Mouse (Mus musculus): ENCODE data around the gene Slc25a21. TPM values are rescaled to one million over a fixed set of nuclear protein-coding genes. Genes with fewer than 3 reads are reported as not detected.

Gene Slc25a21
- 0.19 TPM in 1 of 2 replicates, not detected in the other for total RNA-seq (2014; rRNA removed)
- 0.26 and 0.29 TPM in 2 replicates for polyA plus RNA-seq (2015; fragmentation: Nextera tagmentation; extraction: Ambion mirVana)

GRCm38 (mm10) chr12:57197363-57198026, at the start of gene Slc25a21:
TSS of gene Slc25a21 (minus strand) at chr12:57197472.
- H3K27me3 ChIP-seq (ENCODE audit: insufficient read depth, low read length): peaks cover 14% of the 10 kb centered on the region
- WGBS: 68% methylated on average over 10 of the region's 10 CpGs
- no peaks in the 10 kb centered on the region for H3K9me3 ChIP-seq (ENCODE audit: low read length)
- no peak within 1 kb of the TSS for H3K27ac ChIP-seq (ENCODE audit: low read depth, low read length)
- no peaks in the 10 kb centered on the region; the same call in 1 of the 2 replicates for H3K4me1 ChIP-seq (ENCODE audit: insufficient read depth)
- TF ChIP-seq CTCF (IDR thresholded peaks at IDR 0.05; ENCODE audit: low read depth): no peak
- peak within 1 kb of the TSS; percentile 92 for H3K4me2 ChIP-seq (ENCODE audit: low read depth)
- no peaks in the 10 kb centered on the region for H3K36me3 ChIP-seq (ENCODE audit: insufficient read depth)
- ATAC-seq (no peak), DNase-seq (no peak)
- H3K4me3 ChIP-seq (ENCODE audit: low read depth, low read length): peak within 1 kb of the TSS; percentile 46
- peak within 1 kb of the TSS; percentile 37; the same call in 1 of the 2 replicates for H3K9ac ChIP-seq

- DNase-seq (no peak), ATAC-seq (no peak)
- no peaks in the 10 kb centered on the region for H3K27me3 ChIP-seq (ENCODE audit: insufficient read depth, low read length)
- H3K9ac ChIP-seq: no peak overlapping the region
- H3K4me2 ChIP-seq (ENCODE audit: low read depth): no peak overlapping the region
- H3K27ac ChIP-seq (ENCODE audit: low read depth, low read length): no peak overlapping the region
- TF ChIP-seq CTCF (IDR thresholded peaks at IDR 0.05; ENCODE audit: low read depth): no peak
- no peaks in the 10 kb centered on the region for H3K9me3 ChIP-seq (ENCODE audit: low read length)
- peaks cover 11% of the 10 kb centered on the region for H3K36me3 ChIP-seq (ENCODE audit: insufficient read depth)
- no peak overlapping the region for H3K4me3 ChIP-seq (ENCODE audit: low read depth, low read length)
- no peaks in the 10 kb centered on the region for H3K4me1 ChIP-seq (ENCODE audit: insufficient read depth)
- WGBS: 93% methylated on average over 5 of the region's 5 CpGs
Measured at GRCm38 (mm10) chr12:57243671-57244495, 46.6 kb upstream of the Slc25a21 start.

DNA sequence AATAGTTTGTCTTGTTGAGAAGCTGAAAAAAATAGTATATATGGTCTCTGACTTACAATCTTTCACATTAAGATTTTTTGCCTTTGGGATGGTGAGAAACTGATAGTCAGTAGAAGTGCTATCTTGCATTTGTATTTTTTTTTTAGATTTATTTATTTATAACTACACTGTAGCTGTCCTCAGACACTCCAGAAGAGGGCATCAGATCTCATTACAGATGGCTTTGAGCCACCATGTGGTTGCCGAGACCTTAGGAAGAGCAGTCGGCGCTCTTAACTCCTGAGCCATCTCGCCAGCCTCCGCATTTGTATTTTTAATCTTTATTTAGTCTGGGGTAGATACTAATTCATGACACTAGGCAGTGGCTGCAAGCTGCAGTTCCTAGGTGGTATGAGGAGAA, 36.1 kb upstream of the Slc25a21 start:
- no peaks in the 10 kb centered on the region for H3K9me3 ChIP-seq (ENCODE audit: low read length)
- DNase-seq: no peak
- TF ChIP-seq CTCF (IDR thresholded peaks at IDR 0.05; ENCODE audit: low read depth): no peak
- 0 out of 2 replicates have a peak, but pooled peaks cover 3% of the 10 kb centered on the region for H3K4me1 ChIP-seq (ENCODE audit: insufficient read depth)
- H3K9ac ChIP-seq: no peak overlapping the region
- no peak overlapping the region for H3K4me3 ChIP-seq (ENCODE audit: low read depth, low read length)
- no peak overlapping the region for H3K27ac ChIP-seq (ENCODE audit: low read depth, low read length)
- no peak overlapping the region for H3K4me2 ChIP-seq (ENCODE audit: low read depth)
- H3K36me3 ChIP-seq (ENCODE audit: insufficient read depth): no peaks in the 10 kb centered on the region
- H3K27me3 ChIP-seq (ENCODE audit: insufficient read depth, low read length): no peaks in the 10 kb centered on the region
- ATAC-seq: no peak
- WGBS: 86% methylated on average over 5 of the region's 5 CpGs

DNA sequence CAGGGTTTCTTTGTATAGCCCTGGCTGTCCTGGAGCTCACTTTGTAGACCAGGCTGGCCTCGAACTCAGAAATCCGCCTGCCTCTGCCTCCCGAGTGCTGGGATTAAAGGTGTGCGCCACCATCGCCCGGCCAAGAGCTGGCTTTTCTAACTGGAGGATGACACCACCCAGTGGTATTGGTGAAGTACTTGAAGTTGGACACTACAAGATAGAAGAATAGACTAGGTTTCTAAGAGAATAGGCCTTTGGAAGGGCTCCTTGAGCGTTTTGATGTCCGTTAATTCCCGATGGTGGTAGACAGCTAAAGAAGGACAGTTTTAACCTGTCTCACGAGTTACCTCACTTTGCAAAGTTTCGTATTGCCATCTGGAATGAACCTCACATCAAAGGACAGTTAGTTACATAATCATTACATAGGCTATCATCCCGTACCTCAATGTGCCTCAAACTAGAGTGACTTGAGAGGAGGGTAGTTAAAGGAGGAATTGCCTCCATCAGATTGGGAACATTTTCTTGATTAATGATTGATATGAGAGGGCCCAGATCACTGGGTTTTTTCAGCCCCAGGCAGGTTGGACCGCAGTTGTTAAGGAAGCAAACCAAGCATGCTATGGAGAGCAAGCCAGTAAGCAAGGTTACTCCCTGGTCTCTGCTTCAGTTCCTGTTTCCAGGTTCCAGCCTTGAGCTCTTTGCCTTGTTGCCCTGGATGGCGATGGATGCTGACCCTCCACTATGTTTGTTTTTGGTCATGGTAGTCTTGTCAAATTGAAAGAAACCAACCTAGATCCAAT, 34.0 kb upstream of the Slc25a21 start:
- 0 out of 2 replicates have a peak, but pooled peaks cover 3% of the 10 kb centered on the region for H3K4me1 ChIP-seq (ENCODE audit: insufficient read depth)
- peak overlapping the region; percentile 67 for H3K4me3 ChIP-seq (ENCODE audit: low read depth, low read length)
- DNase-seq (peak; percentile 10), ATAC-seq (no peak)
- no peaks in the 10 kb centered on the region for H3K9me3 ChIP-seq (ENCODE audit: low read length)
- H3K4me2 ChIP-seq (ENCODE audit: low read depth): peak overlapping the region; percentile 71
- H3K36me3 ChIP-seq (ENCODE audit: insufficient read depth): no peaks in the 10 kb centered on the region
- H3K27ac ChIP-seq (ENCODE audit: low read depth, low read length): no peak overlapping the region
- peak; percentile 31; the same call in 1 of the 2 replicates for TF ChIP-seq CTCF (IDR thresholded peaks at IDR 0.05; ENCODE audit: low read depth)
- H3K27me3 ChIP-seq (ENCODE audit: insufficient read depth, low read length): no peaks in the 10 kb centered on the region
- peak overlapping the region; percentile 71; the same call in 1 of the 2 replicates for H3K9ac ChIP-seq
- 74% methylated on average over 14 of the region's 14 CpGs for WGBS

- Histone ChIP-seq H3K27me3 (ENCODE audit: insufficient read depth, low read length) (no peaks in the 10 kb centered on the region), H3K4me1 (ENCODE audit: insufficient read depth) (0 out of 2 replicates have a peak, but pooled peaks cover 3% of the 10 kb centered on the region), H3K36me3 (ENCODE audit: insufficient read depth) (no peaks in the 10 kb centered on the region), H3K9me3 (ENCODE audit: low read length) (no peaks in the 10 kb centered on the region), H3K27ac (ENCODE audit: low read depth, low read length) (peak within 1 kb of the TSS; percentile 78), H3K4me2 (ENCODE audit: low read depth) (peak within 1 kb of the TSS; percentile 71), H3K4me3 (ENCODE audit: low read depth, low read length) (peak within 1 kb of the TSS; percentile 67), H3K9ac (peak within 1 kb of the TSS; percentile 71)
- DNase-seq (peak; percentile 96), ATAC-seq (peak; percentile 99)
- under 1% methylated on average over 54 of the region's 58 CpGs for WGBS
- 0 out of 2 replicates have a peak, but pooled peaks have one; percentile 5 for TF ChIP-seq CTCF (IDR thresholded peaks at IDR 0.05; ENCODE audit: low read depth)
Measured at GRCm38 (mm10) chr12:57230192-57230706, 33.0 kb upstream of the Slc25a21 start, which contains the start of the genes Prps1l3 and Mipol1. TSS of gene Prps1l3 (plus strand) at chr12:57230412. TSS of gene Mipol1 (plus strand) at chr12:57230427.

DNA sequence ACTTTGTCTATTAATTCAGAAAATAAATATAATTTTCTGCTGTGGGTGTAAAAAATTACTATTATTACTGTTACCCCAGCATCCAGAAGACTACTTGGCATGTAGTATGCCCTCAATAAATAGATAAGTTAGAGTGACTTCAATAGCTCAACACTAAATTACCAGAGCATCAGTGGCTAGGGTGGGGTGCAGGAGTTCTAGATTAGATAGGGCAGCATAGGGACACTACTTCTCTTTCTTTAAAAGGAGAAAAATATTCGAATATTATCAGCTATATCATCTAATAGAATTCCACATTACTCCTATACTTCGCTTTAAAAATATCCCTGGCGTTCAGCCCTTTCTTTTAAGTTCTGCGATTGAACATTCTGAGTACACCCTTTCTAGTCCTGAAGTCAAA, 32.4 kb upstream of the Slc25a21 start:
- no peaks in the 10 kb centered on the region for H3K27me3 ChIP-seq (ENCODE audit: insufficient read depth, low read length)
- no peaks in the 10 kb centered on the region for H3K36me3 ChIP-seq (ENCODE audit: insufficient read depth)
- no peaks in the 10 kb centered on the region for H3K9me3 ChIP-seq (ENCODE audit: low read length)
- H3K4me2 ChIP-seq (ENCODE audit: low read depth): peak overlapping the region; percentile 71
- DNase-seq: no peak
- no peak for TF ChIP-seq CTCF (IDR thresholded peaks at IDR 0.05; ENCODE audit: low read depth)
- peak overlapping the region; percentile 71 for H3K9ac ChIP-seq
- ATAC-seq: no peak
- WGBS: 36% methylated on average over 4 of the region's 4 CpGs
- 0 out of 2 replicates have a peak, but pooled peaks cover 3% of the 10 kb centered on the region for H3K4me1 ChIP-seq (ENCODE audit: insufficient read depth)
- H3K27ac ChIP-seq (ENCODE audit: low read depth, low read length): peak overlapping the region; percentile 78
- H3K4me3 ChIP-seq (ENCODE audit: low read depth, low read length): peak overlapping the region; percentile 67

Measured in forebrain, postnatal 0 days (tissue).